ENCODE assay signal across 10 mouse cellular contexts in the genomic region with DNA sequence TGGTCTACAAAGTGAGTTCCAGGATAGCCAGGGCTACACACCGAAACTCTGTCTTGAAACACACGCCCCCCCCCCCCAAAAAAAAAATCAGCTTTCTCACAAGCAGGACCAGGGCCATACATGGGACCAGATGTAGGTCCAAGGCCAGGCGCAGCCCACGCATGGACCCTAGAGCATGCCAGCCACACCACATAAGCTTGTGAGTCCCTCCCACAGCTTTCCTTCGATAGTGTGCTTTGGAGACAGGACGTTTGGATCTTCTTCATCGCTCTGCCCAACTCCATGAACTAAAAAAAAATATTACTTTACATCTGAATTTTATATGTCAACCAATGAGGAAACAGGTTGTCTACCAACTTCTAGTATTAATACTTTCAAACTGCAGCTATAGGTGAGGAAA. TPM values are rescaled to one million over a fixed set of nuclear protein-coding genes. Genes with fewer than 3 reads are reported as not detected.
DNase-seq lines count a peak whose midpoint lies in the region; ATAC-seq and TF ChIP-seq lines count a peak whose summit lies in the region.
"Had no signal": no experiment of that assay in that cellular context is flagged by ENCODE, and none has a peak within 500 bp of the region (broad histone marks: within the 10 kb centered on the region; RNA-seq: fewer than 3 reads in every experiment).

No protein-coding gene starts in this region.

- WGBS in liver, embryonic 15.5 days (ENCODE audit: insufficient replicate concordance): 77% methylated on average over 7 of the region's 7 CpGs

- H3K4me2 ChIP-seq in liver, embryonic 15.5 days: peak overlapping the region; percentile 91; the same call in 1 of the 2 replicates

- H3K27me3 ChIP-seq in testis, adult 2 months (ENCODE audit: control insufficient read depth, insufficient read depth, low read length): no peaks in the 10 kb centered on the region
- no peaks in the 10 kb centered on the region for H3K27me3 ChIP-seq in liver, embryonic 15.5 days

- H3K4me3 ChIP-seq in testis, adult 2 months (ENCODE audit: control insufficient read depth, low read depth, low read length): peak overlapping the region; percentile 84
- H3K4me3 ChIP-seq in liver, embryonic 15.5 days (replicated peaks): no peak overlapping the region

- H3K27ac ChIP-seq in testis, adult 2 months (ENCODE audit: control insufficient read depth, insufficient read depth, low read depth, low read length): peak overlapping the region; percentile 30
- peak overlapping the region; percentile 85; the same call in 1 of the 2 replicates for H3K27ac ChIP-seq in liver, embryonic 15.5 days (replicated peaks)

- no peak for ATAC-seq in liver, embryonic 15.5 days (ENCODE audit: insufficient read depth)

- no peak for TF ChIP-seq CTCF in testis, adult 2 months (IDR thresholded peaks at IDR 0.05; ENCODE audit: control insufficient read depth, insufficient read depth, insufficient replicate concordance, low read depth, low read length)

- H3K36me3 ChIP-seq in testis, adult 2 months (ENCODE audit: control insufficient read depth, insufficient read depth, low read length): no peaks in the 10 kb centered on the region
- no peaks in the 10 kb centered on the region for H3K36me3 ChIP-seq in liver, embryonic 15.5 days (replicated peaks)

- H3K9ac ChIP-seq in liver, embryonic 15.5 days: no peak overlapping the region

- peaks cover 20% of the 10 kb centered on the region for H3K4me1 ChIP-seq in testis, adult 2 months (ENCODE audit: control insufficient read depth, insufficient read depth, low read length)
- peaks cover 60% of the 10 kb centered on the region for H3K4me1 ChIP-seq in liver, embryonic 15.5 days (replicated peaks)

- no peak for TF ChIP-seq POLR2A in testis, adult 2 months (IDR thresholded peaks at IDR 0.05; ENCODE audit: control insufficient read depth, low read depth, low read length)

- intact Hi-C loops in left cerebral cortex, postnatal 25 days (cut with DNase I): loop anchor here (5.0 kb wide), 2 partner anchors 46 to 61 kb away; no protein-coding TSS in a partner anchor

- peak; percentile 91 for DNase-seq in heart, adult 11 months
- DNase-seq in heart, adult 18-20 months: no peak
- no peak for DNase-seq in testis, postnatal 14 days (ENCODE audit: low spot score)
- DNase-seq in urinary bladder, postnatal 4 days (ENCODE audit: low spot score in 2 of 2): no peak
- DNase-seq in thymus, postnatal 36 days: no peak
- no peak for DNase-seq in left cerebral cortex, postnatal 25 days (ENCODE audit: low spot score in 2 of 2)

- H3K9me3 ChIP-seq in liver, embryonic 15.5 days (replicated peaks): no peaks in the 10 kb centered on the region

RNA-seq across cellular contexts. Expression of gene Tex44, which starts 7.2 kb away (rescaled TPM):
- total RNA-seq in heart, adult 18-20 months (2021): not detected
- polyA plus RNA-seq in testis, adult 2 months (2012; rRNA removed): 140 and 142 TPM in 2 replicates
- polyA plus RNA-seq in liver, embryonic 15.5 days (2015; fragmentation: Nextera tagmentation; extraction: Ambion mirVana): not detected in 2 replicates
- not detected for total RNA-seq in left cerebral cortex, postnatal 25 days (2021)
- total RNA-seq: adrenal gland, adult 8-10 months; megakaryocyte-erythroid progenitor cell, adult 5-6 weeks had no signal

RNA-seq across cellular contexts. Expression of gene Nmur1, which starts 7.3 kb away (rescaled TPM):
- total RNA-seq in heart, adult 18-20 months (2021): not detected
- 11.7 and 23.8 TPM in 2 replicates for polyA plus RNA-seq in testis, adult 2 months (2012; rRNA removed)
- polyA plus RNA-seq in liver, embryonic 15.5 days (2015; fragmentation: Nextera tagmentation; extraction: Ambion mirVana): not detected in 2 replicates
- not detected for total RNA-seq in left cerebral cortex, postnatal 25 days (2021)
- total RNA-seq: adrenal gland, adult 8-10 months; megakaryocyte-erythroid progenitor cell, adult 5-6 weeks had no signal
